Mouse (Mus musculus) thymus, adult 2 months (tissue): ENCODE measurements around the gene Gabarapl2. TPM values are rescaled to one million over a fixed set of nuclear protein-coding genes. Genes with fewer than 3 reads are reported as not detected.

Experiments
- DNase-seq: peaks from one replicate; pipeline ENCODE4 v3.0.0; 2021
- H3K27ac ChIP-seq: fragments of 200-500 bp; 2 replicates; pipeline ENCODE4 v1.5.1; 2012; ENCODE audit warnings: low read length, control low read depth; ENCODE audit not compliant: control insufficient read depth, insufficient read depth
- H3K27me3 ChIP-seq: fragments of 200-500 bp; 2 replicates; pipeline ENCODE4 v1.6.1; 2012; ENCODE audit warnings: mild to moderate bottlenecking, low read length, moderate library complexity, mixed read lengths; ENCODE audit not compliant: control insufficient read depth, insufficient read depth
- H3K36me3 ChIP-seq: fragments of 200-500 bp; 2 replicates; pipeline ENCODE4 v1.6.1; 2012; ENCODE audit warnings: mild to moderate bottlenecking, low read length, moderate library complexity; ENCODE audit not compliant: control insufficient read depth, insufficient read depth
- H3K4me1 ChIP-seq: fragments of 200-500 bp; replicated peaks from 2 replicates; pipeline ENCODE4 v1.6.1; 2012; ENCODE audit warnings: low read length; ENCODE audit not compliant: control insufficient read depth, insufficient read depth
- H3K4me3 ChIP-seq: fragments of 200-500 bp; 2 replicates; pipeline ENCODE4 v1.5.1; 2012; ENCODE audit warnings: mild to moderate bottlenecking, low read length, control low read depth, moderate library complexity; ENCODE audit not compliant: control insufficient read depth, insufficient read depth
- CTCF ChIP-seq: fragments of 200-500 bp; IDR thresholded peaks from 2 replicates; pipeline ENCODE4 v1.5.1; 2012; ENCODE audit warnings: mild to moderate bottlenecking, control low read depth, low read length, moderate library complexity, borderline replicate concordance; ENCODE audit not compliant: control insufficient read depth, poor library complexity, insufficient read depth; ENCODE audit errors: extremely low read depth
- POLR2A ChIP-seq: fragments of 200-500 bp; IDR thresholded peaks from 2 replicates; pipeline ENCODE4 v1.6.1; 2012; ENCODE audit warnings: mild to moderate bottlenecking, low read length, control low read depth, moderate library complexity; ENCODE audit not compliant: control insufficient read depth, poor library complexity, insufficient read depth; ENCODE audit errors: extremely low read depth
- WGBS: fragments of 180-500 bp; shearing (Covaris S2); methylation state at CpG from one replicate; pipeline ENCODE4 v1.1.7; 2018; 5-methylcytosine and 5-hydroxymethylcytosine counted together
- polyA plus RNA-seq: library from polyadenylated mRNA; depleted of rRNA; stranded (reverse); fragments of >200 nt; gene quantifications from 2 replicates; pipeline ENCODE4 v1.2.3, GENCODE M21; 2012

Gene Gabarapl2
- polyA plus RNA-seq, 1 experiment = 45.3 TPM

DNA sequence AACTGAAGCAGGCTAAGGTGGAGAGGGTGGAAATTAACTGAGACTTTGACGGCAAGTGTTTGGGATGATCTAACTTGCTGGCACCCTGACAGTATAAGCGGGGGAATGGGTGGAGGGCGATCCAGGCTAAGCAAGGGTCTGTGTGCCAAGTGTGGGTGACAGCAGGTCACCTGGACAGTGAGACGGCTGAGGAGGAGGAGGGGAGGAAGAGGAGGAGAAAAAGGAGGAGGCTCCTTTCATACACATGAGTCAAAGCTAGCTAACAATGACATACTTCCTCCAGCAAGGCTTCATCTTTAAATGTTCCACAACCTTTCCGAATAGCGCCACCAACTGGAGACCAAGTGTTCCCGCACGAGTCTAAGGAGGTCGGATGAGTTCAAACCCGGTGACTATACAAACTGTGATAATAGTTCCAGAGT lies 17.1 kb upstream of the Gabarapl2 start:
- H3K36me3 ChIP-seq = no peaks in the 10 kb centered on the region
- 26% methylated on average over 10 of the region's 10 CpGs for WGBS
- H3K4me3 ChIP-seq = no peak overlapping the region
- H3K27me3 ChIP-seq = no peaks in the 10 kb centered on the region
- peak; percentile 46 for DNase-seq
- peaks cover 3% of the 10 kb centered on the region for H3K4me1 ChIP-seq
- TF ChIP-seq CTCF = no peak
- TF ChIP-seq POLR2A = no peak
- no peak overlapping the region for H3K27ac ChIP-seq

DNA sequence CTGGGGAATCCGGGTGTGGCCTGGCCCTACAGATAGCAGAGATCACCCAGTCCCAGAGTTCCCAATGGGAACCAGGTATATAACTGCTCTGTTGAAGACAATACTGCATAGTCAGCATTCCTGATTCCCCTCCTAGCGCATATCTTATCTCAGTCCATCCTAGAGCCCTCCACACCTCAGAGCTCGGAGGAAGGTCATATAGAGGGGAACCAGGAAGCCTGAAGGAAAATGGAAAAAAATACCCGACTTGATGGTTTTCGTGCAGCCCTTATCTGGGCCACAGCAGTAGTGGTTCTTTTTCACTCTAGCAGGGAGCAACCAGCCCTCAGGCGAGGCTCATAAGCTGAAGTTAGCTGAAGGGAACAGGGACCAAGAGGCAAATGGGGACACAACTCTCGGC lies 15.5 kb upstream of the Gabarapl2 start:
- H3K4me3 ChIP-seq = no peak overlapping the region
- WGBS = 91% methylated on average over 7 of the region's 7 CpGs
- H3K27ac ChIP-seq = no peak overlapping the region
- TF ChIP-seq POLR2A (no peak), CTCF (no peak)
- H3K4me1 ChIP-seq = peaks cover 3% of the 10 kb centered on the region
- H3K27me3 ChIP-seq = no peaks in the 10 kb centered on the region
- DNase-seq = no peak
- H3K36me3 ChIP-seq = no peaks in the 10 kb centered on the region

DNA sequence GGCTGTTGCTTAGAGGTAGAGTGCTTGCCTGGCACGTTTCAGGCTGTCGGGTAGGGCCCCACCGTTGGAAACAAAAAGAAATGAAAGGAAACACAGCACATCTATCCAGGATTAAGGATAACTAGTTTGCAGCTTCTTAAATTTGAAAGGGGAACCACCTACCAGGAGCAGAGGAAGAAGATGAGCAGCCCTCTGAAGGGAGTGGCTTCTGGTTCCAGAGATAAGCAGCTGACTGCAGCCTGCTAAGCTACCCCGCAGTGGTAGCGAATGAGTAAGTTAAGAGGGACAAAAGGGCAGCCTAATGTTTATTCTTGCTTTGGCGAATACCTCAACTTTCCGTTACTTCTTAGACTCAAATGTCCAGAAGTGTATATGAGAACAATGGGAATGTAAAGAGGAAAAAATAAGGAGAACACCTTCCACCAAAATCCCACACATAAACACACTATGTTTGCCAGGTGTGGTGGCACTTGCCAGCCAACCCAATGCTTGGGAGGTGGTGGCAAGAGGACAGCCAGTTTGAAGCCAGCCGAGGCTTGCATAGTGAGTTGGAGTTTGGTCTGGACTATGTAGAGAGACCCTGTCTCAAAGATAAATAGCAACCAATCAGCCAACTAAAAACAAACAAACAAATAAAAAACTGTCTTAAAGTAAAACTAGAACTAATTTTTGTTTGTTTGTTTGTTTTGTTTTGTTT lies 10.7 kb upstream of the Gabarapl2 start:
- WGBS = 73% methylated on average over 8 of the region's 8 CpGs
- H3K36me3 ChIP-seq = no peaks in the 10 kb centered on the region
- no peak overlapping the region for H3K27ac ChIP-seq
- TF ChIP-seq POLR2A (no peak), CTCF (no peak)
- H3K27me3 ChIP-seq = no peaks in the 10 kb centered on the region; the same call in 1 of the 2 replicates
- DNase-seq = no peak
- H3K4me1 ChIP-seq = peaks cover 7% of the 10 kb centered on the region
- no peak overlapping the region for H3K4me3 ChIP-seq

DNA sequence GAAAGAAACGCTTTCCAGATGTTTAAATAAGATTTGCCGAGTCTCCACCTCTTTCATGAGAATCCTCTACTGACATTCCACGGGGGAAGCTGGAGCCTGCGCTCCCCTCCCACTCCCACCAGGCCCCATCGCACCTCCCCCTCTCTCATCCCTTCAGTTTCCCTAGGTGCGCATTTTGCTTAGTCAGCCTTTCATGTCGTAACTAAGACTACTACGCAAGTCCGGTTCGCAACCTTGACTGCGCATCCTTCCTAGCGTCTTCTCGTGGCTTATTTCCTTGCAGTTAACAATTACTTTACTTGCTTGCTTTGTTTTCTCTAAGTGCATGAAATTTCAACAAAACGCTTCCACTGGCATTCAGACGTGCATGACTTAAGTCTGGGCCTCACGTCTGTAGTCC lies 8.8 kb upstream of the Gabarapl2 start:
- H3K36me3 ChIP-seq = no peaks in the 10 kb centered on the region
- no peak for TF ChIP-seq POLR2A
- TF ChIP-seq CTCF = no peak
- DNase-seq = no peak
- H3K27ac ChIP-seq = no peak overlapping the region
- no peak overlapping the region for H3K4me3 ChIP-seq
- H3K4me1 ChIP-seq = peaks cover 7% of the 10 kb centered on the region
- WGBS = 94% methylated on average over 16 of the region's 16 CpGs
- no peaks in the 10 kb centered on the region; the same call in 1 of the 2 replicates for H3K27me3 ChIP-seq

DNA sequence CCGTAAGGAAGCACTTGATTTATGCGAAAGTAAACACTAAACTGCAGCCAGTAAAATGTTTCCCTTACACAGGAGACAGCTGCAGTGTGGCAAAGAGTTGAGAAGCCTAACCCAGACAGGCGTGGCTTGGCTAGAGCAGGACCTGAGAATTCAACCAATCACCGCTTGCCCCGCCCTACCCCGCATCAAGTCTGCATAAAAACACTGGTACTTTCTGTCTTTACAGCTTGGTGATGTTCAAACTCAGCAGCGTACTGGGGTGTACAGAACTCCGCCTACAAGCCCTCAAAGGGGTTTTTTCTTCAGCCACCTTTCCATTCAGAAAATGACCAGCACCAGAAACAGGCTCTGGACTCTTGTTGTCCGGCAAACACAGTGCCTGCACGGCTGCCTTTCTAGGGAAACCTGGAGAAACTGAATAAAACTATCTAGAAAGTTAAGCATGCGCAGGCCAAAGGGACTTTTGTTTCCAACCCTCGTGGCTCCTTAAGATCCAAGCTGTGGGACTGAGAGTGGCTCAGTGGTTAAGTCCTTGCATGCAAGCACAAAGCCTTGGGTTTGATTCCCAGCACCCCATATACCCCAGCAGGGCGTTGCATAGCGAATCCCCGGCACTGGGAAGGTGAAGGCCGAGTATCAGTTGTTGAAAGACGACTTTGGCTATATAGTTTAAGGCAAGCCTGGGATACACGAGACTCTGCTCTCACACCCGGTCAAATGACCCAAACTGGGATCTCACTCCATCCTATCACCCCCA lies 7.7 kb upstream of the Gabarapl2 start:
- H3K27me3 ChIP-seq = no peaks in the 10 kb centered on the region; the same call in 1 of the 2 replicates
- no peak for DNase-seq
- peak overlapping the region; percentile 58 for H3K4me3 ChIP-seq
- WGBS = 66% methylated on average over 19 of the region's 19 CpGs
- H3K27ac ChIP-seq = no peak overlapping the region
- TF ChIP-seq POLR2A (no peak), CTCF (no peak)
- H3K36me3 ChIP-seq = no peaks in the 10 kb centered on the region
- H3K4me1 ChIP-seq = peaks cover 7% of the 10 kb centered on the region

DNA sequence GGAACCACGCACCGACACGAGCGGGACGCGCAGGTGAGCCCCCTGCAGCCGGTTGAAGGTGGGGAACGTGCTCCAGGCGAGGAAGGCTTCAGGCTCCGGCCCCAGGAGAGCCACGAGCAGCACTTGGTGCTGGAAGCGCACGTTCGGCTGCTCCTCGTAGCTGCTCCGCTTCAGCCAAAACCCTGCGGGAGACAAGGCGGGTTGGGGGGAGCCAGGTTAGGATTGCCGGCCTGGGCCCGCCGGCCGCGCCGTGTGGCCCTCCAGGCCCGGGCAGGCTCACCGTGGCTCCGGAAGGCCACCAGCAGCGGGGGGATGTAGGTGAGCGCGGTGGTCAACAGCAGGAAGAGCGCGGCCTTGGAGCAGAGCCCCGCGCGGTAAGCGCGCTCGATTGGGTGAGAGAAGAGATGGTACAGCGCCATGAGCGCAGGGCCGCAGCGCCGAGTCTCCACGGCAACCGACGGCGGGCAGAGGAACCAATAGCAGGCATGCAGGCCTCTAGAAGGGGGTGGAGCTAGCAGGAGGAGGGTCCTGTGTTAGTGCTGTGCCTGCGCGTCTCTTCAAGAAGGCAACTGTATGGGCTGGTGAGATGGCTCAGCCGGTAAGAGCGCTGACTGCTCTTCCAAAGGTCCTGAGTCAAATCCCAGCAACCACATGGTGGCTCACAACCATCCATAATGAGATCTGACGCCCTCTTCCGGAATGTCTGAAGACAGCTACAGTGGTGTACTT lies 7.0 kb upstream of the Gabarapl2 start, which contains the start of gene Tmem231:
Tmem231 (minus strand) TSS at position 534 of the 729 bp plus-strand sequence.
- DNase-seq = peak; percentile 88
- no peak for TF ChIP-seq CTCF
- 0 out of 2 replicates have a peak, but pooled peaks have one; percentile 41 for TF ChIP-seq POLR2A
- H3K27ac ChIP-seq = no peak within 1 kb of the TSS
- peak within 1 kb of the TSS; percentile 58 for H3K4me3 ChIP-seq
- no peaks in the 10 kb centered on the region for H3K36me3 ChIP-seq
- 3% methylated on average over 53 of the region's 53 CpGs for WGBS
- H3K27me3 ChIP-seq = no peaks in the 10 kb centered on the region; the same call in 1 of the 2 replicates
- peaks cover 7% of the 10 kb centered on the region for H3K4me1 ChIP-seq
